Mouse (Mus musculus) testis, adult 2 months (tissue): Measurements from ENCODE around the gene Dcakd.

ENCODE experiments used
- CTCF ChIP-seq: fragments of 200-500 bp; IDR thresholded peaks from 2 replicates; pipeline ENCODE4 v1.5.1; 2012; ENCODE audit warnings: low read depth, mild to moderate bottlenecking, inconsistent platforms, low read length, moderate library complexity; ENCODE audit not compliant: control insufficient read depth, insufficient read depth, insufficient replicate concordance
- POLR2A ChIP-seq: fragments of 200-500 bp; IDR thresholded peaks from 2 replicates; pipeline ENCODE4 v1.6.1; 2012; ENCODE audit warnings: low read depth, mild to moderate bottlenecking, inconsistent platforms, low read length, moderate library complexity; ENCODE audit not compliant: control insufficient read depth

DNA sequence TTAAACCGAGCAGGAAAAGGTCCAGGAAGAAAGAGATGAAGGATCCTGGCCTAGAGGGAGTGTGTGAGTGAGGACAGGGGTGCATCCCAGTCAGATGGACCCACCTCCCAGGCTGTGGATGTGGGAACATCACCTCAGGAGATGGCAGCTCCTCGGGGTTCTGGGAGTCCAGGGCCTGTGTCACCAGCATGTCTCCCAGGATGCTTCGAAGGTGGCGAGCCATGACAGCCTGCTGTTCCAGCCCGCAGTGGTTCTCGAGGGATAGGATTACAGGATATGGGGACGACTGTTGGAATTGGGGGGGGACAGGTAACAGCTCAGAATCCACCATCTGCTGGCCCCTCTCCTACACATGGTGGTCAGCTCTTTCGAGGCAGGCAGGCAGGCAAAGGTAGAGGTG, 48.4 kb upstream of the Dcakd start:
- no peak for TF ChIP-seq CTCF
- no peak for TF ChIP-seq POLR2A
